Mouse (Mus musculus): Measurements from ENCODE around the gene Sntn. TPM values are rescaled to one million over a fixed set of nuclear protein-coding genes. Genes with fewer than 3 reads are reported as not detected.

Gene Sntn
- not detected in 2 replicates for total RNA-seq (2014; rRNA removed)
- polyA plus RNA-seq (2012; rRNA removed), result not detected in 2 replicates

- H3K4me1 ChIP-seq (ENCODE audit: control insufficient read depth, insufficient read depth, low read length), result no peaks in the 10 kb centered on the region
- H3K36me3 ChIP-seq (ENCODE audit: control insufficient read depth, insufficient read depth, low read length), result no peaks in the 10 kb centered on the region
- H3K79me2 ChIP-seq (ENCODE audit: control insufficient read depth, insufficient read depth, low read length), result no peaks in the 10 kb centered on the region
- no peak within 1 kb of the TSS for H3K9ac ChIP-seq (ENCODE audit: low read depth, low read length)
- H3K4me3 ChIP-seq (ENCODE audit: insufficient read depth, low read depth, low read length), result no peak within 1 kb of the TSS
- WGBS, result 78% methylated on average over 2 of the region's 2 CpGs
- H3K27ac ChIP-seq (replicated peaks; ENCODE audit: insufficient read depth, low read depth, low read length), result no peak within 1 kb of the TSS
- no peak for DNase-seq (ENCODE audit: extremely low read depth, low read depth, low spot score)
- H3K27me3 ChIP-seq (ENCODE audit: control insufficient read depth, insufficient read depth, low read length), result no peaks in the 10 kb centered on the region
- TF ChIP-seq POLR2A (IDR thresholded peaks at IDR 0.05; ENCODE audit: extremely low read depth, insufficient read depth, low read length), result no peak
- no peak for TF ChIP-seq CTCF (IDR thresholded peaks at IDR 0.05; ENCODE audit: low read depth, low read length)
Measured at GRCm38 (mm10) chr14:13670576-13670975, at the start of gene Sntn. Gene Sntn (plus strand): TSS chr14:13670876.

DNA sequence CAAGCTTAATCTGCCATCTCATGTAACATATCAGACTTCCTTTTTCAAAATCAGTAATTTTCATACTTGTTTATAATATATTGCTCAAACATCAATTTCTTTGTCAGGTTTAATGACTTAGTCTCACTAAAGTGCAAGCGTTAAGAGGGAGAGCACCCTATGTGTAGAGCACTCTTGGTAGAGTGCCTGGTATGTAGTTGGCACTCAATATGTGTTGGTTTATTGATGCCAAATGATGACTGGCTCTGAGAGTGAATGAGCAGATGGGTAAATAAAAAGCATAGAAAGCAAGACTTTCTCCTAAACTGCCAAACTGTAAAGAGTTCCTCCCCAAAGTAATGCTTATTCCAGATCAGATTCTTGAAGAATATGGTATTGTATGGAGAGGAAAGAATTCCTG lies 20.8 kb upstream of the Sntn start:
- no peak for DNase-seq (ENCODE audit: extremely low read depth, low read depth, low spot score)
- WGBS, result 95% methylated on average over 1 of the region's 1 CpGs
- Histone ChIP-seq H3K27ac (replicated peaks; ENCODE audit: insufficient read depth, low read depth, low read length) (no peak overlapping the region), H3K27me3 (ENCODE audit: control insufficient read depth, insufficient read depth, low read length) (no peaks in the 10 kb centered on the region), H3K4me3 (ENCODE audit: insufficient read depth, low read depth, low read length) (no peak overlapping the region), H3K4me1 (ENCODE audit: control insufficient read depth, insufficient read depth, low read length) (no peaks in the 10 kb centered on the region), H3K36me3 (ENCODE audit: control insufficient read depth, insufficient read depth, low read length) (no peaks in the 10 kb centered on the region), H3K9ac (ENCODE audit: low read depth, low read length) (no peak overlapping the region), H3K79me2 (ENCODE audit: control insufficient read depth, insufficient read depth, low read length) (no peaks in the 10 kb centered on the region)
- TF ChIP-seq POLR2A (IDR thresholded peaks at IDR 0.05; ENCODE audit: extremely low read depth, insufficient read depth, low read length) (no peak), CTCF (IDR thresholded peaks at IDR 0.05; ENCODE audit: low read depth, low read length) (no peak)

GRCm38 (mm10) chr14:13651039-13651438 lies 19.6 kb upstream of the Sntn start:
- H3K4me1 ChIP-seq (ENCODE audit: control insufficient read depth, insufficient read depth, low read length), result no peaks in the 10 kb centered on the region
- 47% methylated on average over 1 of the region's 1 CpGs for WGBS
- no peaks in the 10 kb centered on the region for H3K36me3 ChIP-seq (ENCODE audit: control insufficient read depth, insufficient read depth, low read length)

GRCm38 (mm10) chr14:13651541-13652298 lies 19.0 kb upstream of the Sntn start:
- TF ChIP-seq CTCF (IDR thresholded peaks at IDR 0.05; ENCODE audit: low read depth, low read length), result no peak
- no peak for TF ChIP-seq POLR2A (IDR thresholded peaks at IDR 0.05; ENCODE audit: extremely low read depth, insufficient read depth, low read length)
- no peaks in the 10 kb centered on the region for H3K79me2 ChIP-seq (ENCODE audit: control insufficient read depth, insufficient read depth, low read length)
- H3K9ac ChIP-seq (ENCODE audit: low read depth, low read length), result no peak overlapping the region
- H3K27me3 ChIP-seq (ENCODE audit: control insufficient read depth, insufficient read depth, low read length), result no peaks in the 10 kb centered on the region
- no peak overlapping the region for H3K4me3 ChIP-seq (ENCODE audit: insufficient read depth, low read depth, low read length)
- 78% methylated on average over 2 of the region's 2 CpGs for WGBS
- H3K4me1 ChIP-seq (ENCODE audit: control insufficient read depth, insufficient read depth, low read length), result no peaks in the 10 kb centered on the region
- no peaks in the 10 kb centered on the region for H3K36me3 ChIP-seq (ENCODE audit: control insufficient read depth, insufficient read depth, low read length)
- no peak overlapping the region for H3K27ac ChIP-seq (replicated peaks; ENCODE audit: insufficient read depth, low read depth, low read length)
- no peak for DNase-seq (ENCODE audit: extremely low read depth, low read depth, low spot score)

More at GRCm38 (mm10) chr14:13651039-13651438, 19.6 kb upstream of the Sntn start:
- no peaks in the 10 kb centered on the region for H3K79me2 ChIP-seq (ENCODE audit: control insufficient read depth, insufficient read depth, low read length)
- H3K27ac ChIP-seq (replicated peaks; ENCODE audit: insufficient read depth, low read depth, low read length), result no peak overlapping the region
- no peak overlapping the region for H3K9ac ChIP-seq (ENCODE audit: low read depth, low read length)
- no peaks in the 10 kb centered on the region for H3K27me3 ChIP-seq (ENCODE audit: control insufficient read depth, insufficient read depth, low read length)
- TF ChIP-seq POLR2A (IDR thresholded peaks at IDR 0.05; ENCODE audit: extremely low read depth, insufficient read depth, low read length) (no peak), CTCF (IDR thresholded peaks at IDR 0.05; ENCODE audit: low read depth, low read length) (no peak)
- no peak overlapping the region for H3K4me3 ChIP-seq (ENCODE audit: insufficient read depth, low read depth, low read length)
- no peak for DNase-seq (ENCODE audit: extremely low read depth, low read depth, low spot score)

DNA sequence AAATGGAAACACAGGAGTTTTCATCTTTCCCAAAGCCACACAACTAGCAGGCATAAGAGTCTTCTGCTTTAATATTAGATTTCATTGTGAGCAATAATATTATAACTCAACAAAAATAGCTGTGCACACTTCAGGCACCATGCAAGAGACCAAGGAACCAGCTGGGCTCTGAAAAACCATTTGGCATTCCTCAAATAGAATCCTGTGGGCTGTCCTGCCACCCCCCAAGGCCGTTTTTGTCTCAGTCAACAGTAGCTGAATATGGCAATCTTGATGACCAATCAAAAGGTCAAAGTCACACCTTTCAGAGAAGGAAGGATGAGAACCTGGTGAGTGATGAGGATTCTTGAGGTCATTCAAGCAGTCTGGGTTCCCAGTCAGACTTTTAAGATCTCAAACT lies 16.0 kb downstream of the Sntn start:
- WGBS, result 45% methylated on average over 1 of the region's 1 CpGs

DNA sequence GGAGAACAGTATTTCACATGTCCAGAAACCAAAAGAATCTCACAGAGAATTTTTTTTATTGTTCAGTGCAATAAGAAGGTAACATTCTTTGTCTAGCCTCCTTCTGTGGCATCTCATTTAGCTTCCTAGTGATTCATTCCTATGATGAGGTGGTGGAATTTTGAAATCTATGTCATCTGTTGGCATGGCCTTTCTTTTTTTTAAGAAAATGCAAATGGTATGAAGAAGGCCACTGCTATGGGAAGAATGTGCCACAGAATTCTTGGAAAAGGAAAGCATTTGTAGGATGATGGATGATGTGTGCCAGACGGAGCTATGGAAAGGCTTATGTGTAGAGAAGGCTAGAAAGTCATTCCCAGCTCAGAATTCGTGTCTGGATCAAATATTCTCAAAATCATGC lies 19.8 kb downstream of the Sntn start:
- DNase-seq (ENCODE audit: extremely low read depth, low read depth, low spot score), result no peak
- H3K9ac ChIP-seq (ENCODE audit: low read depth, low read length), result no peak overlapping the region
- no peak overlapping the region for H3K27ac ChIP-seq (replicated peaks; ENCODE audit: insufficient read depth, low read depth, low read length)
- no peaks in the 10 kb centered on the region for H3K4me1 ChIP-seq (ENCODE audit: control insufficient read depth, insufficient read depth, low read length)
- H3K36me3 ChIP-seq (ENCODE audit: control insufficient read depth, insufficient read depth, low read length), result no peaks in the 10 kb centered on the region
- no peaks in the 10 kb centered on the region for H3K27me3 ChIP-seq (ENCODE audit: control insufficient read depth, insufficient read depth, low read length)
- H3K4me3 ChIP-seq (ENCODE audit: insufficient read depth, low read depth, low read length), result no peak overlapping the region
- TF ChIP-seq POLR2A (IDR thresholded peaks at IDR 0.05; ENCODE audit: extremely low read depth, insufficient read depth, low read length) (no peak), CTCF (IDR thresholded peaks at IDR 0.05; ENCODE audit: low read depth, low read length) (no peak)
- 49% methylated on average over 2 of the region's 2 CpGs for WGBS
- H3K79me2 ChIP-seq (ENCODE audit: control insufficient read depth, insufficient read depth, low read length), result no peaks in the 10 kb centered on the region

More for the DNA sequence above, 16.0 kb downstream of the Sntn start:
- Histone ChIP-seq H3K4me1 (ENCODE audit: control insufficient read depth, insufficient read depth, low read length) (no peaks in the 10 kb centered on the region), H3K27ac (replicated peaks; ENCODE audit: insufficient read depth, low read depth, low read length) (no peak overlapping the region), H3K9ac (ENCODE audit: low read depth, low read length) (no peak overlapping the region), H3K79me2 (ENCODE audit: control insufficient read depth, insufficient read depth, low read length) (no peaks in the 10 kb centered on the region), H3K36me3 (ENCODE audit: control insufficient read depth, insufficient read depth, low read length) (no peaks in the 10 kb centered on the region), H3K27me3 (ENCODE audit: control insufficient read depth, insufficient read depth, low read length) (no peaks in the 10 kb centered on the region), H3K4me3 (ENCODE audit: insufficient read depth, low read depth, low read length) (no peak overlapping the region)
- DNase-seq (ENCODE audit: extremely low read depth, low read depth, low spot score), result no peak
- TF ChIP-seq CTCF (IDR thresholded peaks at IDR 0.05; ENCODE audit: low read depth, low read length) (no peak), POLR2A (IDR thresholded peaks at IDR 0.05; ENCODE audit: extremely low read depth, insufficient read depth, low read length) (no peak)
